In the genomic region with DNA sequence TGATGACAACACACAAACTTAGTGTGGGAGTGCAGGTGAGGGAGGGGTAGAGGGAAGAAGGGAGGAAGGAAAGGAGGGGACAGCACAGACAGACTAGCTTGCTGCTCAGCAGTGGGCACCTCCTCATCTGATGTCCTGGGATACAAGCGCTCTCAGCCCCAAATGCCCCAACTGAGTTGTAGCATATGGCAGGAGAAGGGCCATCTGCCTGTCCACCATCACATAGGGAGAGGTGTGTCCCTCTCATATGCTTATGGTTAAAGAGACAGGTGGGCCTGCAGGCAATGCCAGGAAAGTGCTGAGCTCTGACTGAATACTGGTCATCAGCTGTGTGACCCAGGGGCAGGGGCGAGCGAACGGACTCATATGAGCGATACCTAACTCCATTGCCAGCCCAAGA, we compare ENCODE assay signal across 27 mouse cellular contexts.
DNase-seq lines count a peak whose midpoint lies in the region; ATAC-seq and TF ChIP-seq lines count a peak whose summit lies in the region.
"Had no signal": no experiment of that assay in that cellular context is flagged by ENCODE, and none has a peak within 500 bp of the region (broad histone marks: within the 10 kb centered on the region; RNA-seq: fewer than 3 reads in every experiment).

No protein-coding gene starts in this region.

- 0 out of 2 replicates have a peak, but pooled peaks cover 5% of the 10 kb centered on the region for H3K36me3 ChIP-seq in heart, embryonic 12.5 days
- no peaks in the 10 kb centered on the region for H3K36me3 ChIP-seq in heart, adult 2 months (ENCODE audit: control insufficient read depth, insufficient read depth, low read length)
- no peaks in the 10 kb centered on the region for H3K36me3 ChIP-seq in midbrain, embryonic 10.5 days
- no peaks in the 10 kb centered on the region for H3K36me3 ChIP-seq in midbrain, embryonic 11.5 days (ENCODE audit: control insufficient read depth, insufficient read depth, low read length)
- H3K36me3 ChIP-seq in kidney, adult 2 months (ENCODE audit: control insufficient read depth, insufficient read depth, low read length) = no peaks in the 10 kb centered on the region
- H3K36me3 ChIP-seq: forebrain, embryonic 15.5 days; intestine, embryonic 15.5 days; liver, embryonic 12.5 days; midbrain, embryonic 13.5 days; neural tube, embryonic 13.5 days had no signal

- H3K4me3 ChIP-seq in heart, embryonic 12.5 days = no peak overlapping the region
- no peak overlapping the region for H3K4me3 ChIP-seq in heart, adult 2 months
- no peak overlapping the region for H3K4me3 ChIP-seq in midbrain, embryonic 10.5 days
- no peak overlapping the region for H3K4me3 ChIP-seq in midbrain, embryonic 11.5 days (ENCODE audit: low read depth, low read length)
- H3K4me3 ChIP-seq in kidney, adult 2 months (ENCODE audit: insufficient read depth, low read depth, low read length) = no peak overlapping the region
- H3K4me3 ChIP-seq: embryonic facial prominence, embryonic 12.5 days; forebrain, embryonic 15.5 days; intestine, embryonic 15.5 days; liver, embryonic 12.5 days; midbrain, embryonic 13.5 days; neural tube, embryonic 13.5 days had no signal

- WGBS in heart, embryonic 12.5 days = 97% methylated on average over 5 of the region's 5 CpGs
- 96% methylated on average over 5 of the region's 5 CpGs for WGBS in heart, adult 2 months
- WGBS in midbrain, embryonic 10.5 days = 93% methylated on average over 5 of the region's 5 CpGs
- 94% methylated on average over 5 of the region's 5 CpGs for WGBS in midbrain, embryonic 11.5 days
- WGBS in kidney, adult 2 months = 98% methylated on average over 5 of the region's 5 CpGs

- no peaks in the 10 kb centered on the region for H3K27me3 ChIP-seq in heart, embryonic 12.5 days (replicated peaks)
- no peaks in the 10 kb centered on the region for H3K27me3 ChIP-seq in heart, adult 2 months (ENCODE audit: control insufficient read depth, insufficient read depth, low read length)
- peaks cover 4% of the 10 kb centered on the region; the same call in 1 of the 2 replicates for H3K27me3 ChIP-seq in midbrain, embryonic 10.5 days (ENCODE audit: low read depth, poor library complexity, severe bottlenecking)
- no peaks in the 10 kb centered on the region for H3K27me3 ChIP-seq in midbrain, embryonic 11.5 days (ENCODE audit: control insufficient read depth, insufficient read depth, low read length)
- H3K27me3 ChIP-seq in kidney, adult 2 months (replicated peaks; ENCODE audit: control insufficient read depth, insufficient read depth, low read length) = no peaks in the 10 kb centered on the region
- H3K27me3 ChIP-seq: embryonic facial prominence, embryonic 12.5 days; forebrain, embryonic 15.5 days; intestine, embryonic 15.5 days; liver, embryonic 12.5 days had no signal

- no peak for TF ChIP-seq CTCF in heart, adult 2 months (IDR thresholded peaks at IDR 0.05)
- no peak for TF ChIP-seq CTCF in kidney, adult 2 months (conservative IDR thresholded peaks at IDR 0.05; ENCODE audit: insufficient read depth, insufficient read length, low read depth, low read length)

- H3K4me2 ChIP-seq in heart, embryonic 12.5 days = no peak overlapping the region
- no peak overlapping the region for H3K4me2 ChIP-seq in midbrain, embryonic 11.5 days
- H3K4me2 ChIP-seq: embryonic facial prominence, embryonic 12.5 days; forebrain, embryonic 15.5 days; intestine, embryonic 15.5 days; liver, embryonic 12.5 days; midbrain, embryonic 13.5 days had no signal

- 0 out of 2 replicates have a peak overlapping the region, but pooled peaks have one; percentile 5 for H3K9ac ChIP-seq in heart, embryonic 12.5 days
- no peak overlapping the region for H3K9ac ChIP-seq in heart, adult 2 months (ENCODE audit: low read depth, low read length)
- no peak overlapping the region for H3K9ac ChIP-seq in midbrain, embryonic 11.5 days (ENCODE audit: low read length)
- H3K9ac ChIP-seq: embryonic facial prominence, embryonic 12.5 days; forebrain, embryonic 15.5 days; intestine, embryonic 15.5 days; liver, embryonic 12.5 days; liver, postnatal 0 days; midbrain, embryonic 13.5 days; neural tube, embryonic 13.5 days had no signal

- H3K4me1 ChIP-seq in heart, embryonic 12.5 days (replicated peaks) = peaks cover 61% of the 10 kb centered on the region
- H3K4me1 ChIP-seq in heart, adult 2 months (ENCODE audit: control insufficient read depth, insufficient read depth, low read length) = peaks cover 7% of the 10 kb centered on the region
- peaks cover 68% of the 10 kb centered on the region for H3K4me1 ChIP-seq in midbrain, embryonic 10.5 days
- peaks cover 13% of the 10 kb centered on the region for H3K4me1 ChIP-seq in midbrain, embryonic 11.5 days (ENCODE audit: control insufficient read depth, insufficient read depth, low read length)
- H3K4me1 ChIP-seq in kidney, adult 2 months (ENCODE audit: control insufficient read depth, insufficient read depth, low read length) = peaks cover 12% of the 10 kb centered on the region
- H3K4me1 ChIP-seq: liver, embryonic 12.5 days had no signal

- no peaks in the 10 kb centered on the region; the same call in 1 of the 2 replicates for H3K79me2 ChIP-seq in heart, adult 2 months (replicated peaks; ENCODE audit: control insufficient read depth, insufficient read depth, low read length)

- no peak overlapping the region for H3K27ac ChIP-seq in heart, embryonic 12.5 days (ENCODE audit: poor library complexity, severe bottlenecking)
- no peak overlapping the region for H3K27ac ChIP-seq in heart, adult 2 months
- H3K27ac ChIP-seq in midbrain, embryonic 10.5 days (replicated peaks) = peak overlapping the region; percentile 64
- no peak overlapping the region for H3K27ac ChIP-seq in midbrain, embryonic 11.5 days (ENCODE audit: low read depth, low read length)
- H3K27ac ChIP-seq in kidney, adult 2 months (ENCODE audit: insufficient read depth, low read depth, low read length) = no peak overlapping the region
- H3K27ac ChIP-seq: embryonic facial prominence, embryonic 12.5 days; forebrain, embryonic 15.5 days; intestine, embryonic 15.5 days; kidney, postnatal 0 days; liver, embryonic 12.5 days; midbrain, embryonic 13.5 days; neural tube, embryonic 13.5 days had no signal

- ATAC-seq in heart, embryonic 12.5 days (ENCODE audit: insufficient number of reproducible peaks, low FRiP score) = no peak
- no peak for ATAC-seq in midbrain, embryonic 11.5 days (ENCODE audit: low FRiP score)
- ATAC-seq: CD4-positive, CD25-positive, alpha-beta regulatory T cell, adult 4 months; forebrain, embryonic 15.5 days; hindbrain, embryonic 16.5 days; intestine, embryonic 15.5 days; liver, embryonic 12.5 days; liver, postnatal 0 days; midbrain, embryonic 13.5 days had no signal

- intact Hi-C loops in heart, adult 2 months (cut with DNase I) = loop anchor here (10.0 kb wide), 1 partner anchor 325 kb away; the partner anchor contains the start of gene Tead4

- no peaks in the 10 kb centered on the region for H3K9me3 ChIP-seq in heart, embryonic 12.5 days (replicated peaks)
- no peaks in the 10 kb centered on the region for H3K9me3 ChIP-seq in midbrain, embryonic 10.5 days (replicated peaks)
- H3K9me3 ChIP-seq in midbrain, embryonic 11.5 days (ENCODE audit: control insufficient read depth, low read length) = no peaks in the 10 kb centered on the region
- H3K9me3 ChIP-seq: embryonic facial prominence, embryonic 12.5 days; forebrain, embryonic 15.5 days; intestine, embryonic 15.5 days; liver, embryonic 12.5 days; midbrain, embryonic 13.5 days; neural tube, embryonic 13.5 days had no signal

- TF ChIP-seq POLR2A in heart, adult 2 months (IDR thresholded peaks at IDR 0.05; ENCODE audit: insufficient read depth, low read depth, low read length) = no peak
- TF ChIP-seq POLR2A in kidney, adult 2 months (IDR thresholded peaks at IDR 0.05; ENCODE audit: low read depth, low read length) = no peak

- DNase-seq in heart, adult 2 months = no peak
- DNase-seq in midbrain, embryonic 10.5 days (ENCODE audit: low spot score) = no peak
- DNase-seq in midbrain, embryonic 11.5 days (ENCODE audit: low spot score, missing footprints) = no peak
- DNase-seq in cerebellum, adult 9-10 months = peak; percentile 98
- DNase-seq in cerebellum, postnatal 36 days = peak; percentile 92 to 95
- DNase-seq in urinary bladder, postnatal 10 days (ENCODE audit: low spot score) = no peak
- no peak for DNase-seq in kidney, adult 2 months
- DNase-seq: adrenal gland, postnatal 25 days; embryo, embryonic 11 days; gastrocnemius, postnatal 10 days; heart, postnatal 4 days; kidney, adult 8-10 months; liver, postnatal 0 days; lung, postnatal 36 days; right cerebral cortex, postnatal 4 days; thymus, adult 2 months; thymus, postnatal 36 days had no signal

- no peak for TF ChIP-seq EP300 in heart, adult 2 months (IDR thresholded peaks at IDR 0.05; ENCODE audit: insufficient read depth, low read depth, low read length)

Comparison
In these comparisons a context has a peak if more than half of its experiments do, and no peak if none do; other contexts are left out.
1. DNase-seq: peak in cerebellum, adult 9-10 months (single experiment) and cerebellum, postnatal 36 days (2 of 2); none in heart, adult 2 months (0 of 2), midbrain, embryonic 10.5 days (single experiment), midbrain, embryonic 11.5 days (single experiment), urinary bladder, postnatal 10 days (single experiment) and kidney, adult 2 months (single experiment).